Mouse (Mus musculus) cortical plate, adult 2 months (tissue): ENCODE data around the gene Nepn.

ENCODE experiments used
- CTCF ChIP-seq: fragments of 200-500 bp; IDR thresholded peaks from 2 replicates; pipeline ENCODE4 v1.5.1; 2011; ENCODE audit warnings: mild to moderate bottlenecking, control low read depth, low read length; ENCODE audit not compliant: insufficient read depth; ENCODE audit errors: extremely low read depth
- POLR2A ChIP-seq: fragments of 200-500 bp; IDR thresholded peaks from 2 replicates; pipeline ENCODE4 v1.6.1; 2011; ENCODE audit warnings: mild to moderate bottlenecking, low read length, control low read depth; ENCODE audit not compliant: insufficient read depth; ENCODE audit errors: extremely low read depth

- TF ChIP-seq POLR2A (no peak), CTCF (no peak)
These were observed 7.9 kb downstream of the Nepn start for GRCm38 (mm10) chr10:52396647-52397046.
